Mouse (Mus musculus) bone marrow, adult 2 months (tissue): ENCODE measurements around the gene Nfkbie.

Source experiments
- CTCF ChIP-seq: fragments of 200-500 bp; IDR thresholded peaks from 2 replicates; pipeline ENCODE4 v1.5.1; 2011; ENCODE audit warnings: low read length, control low read depth; ENCODE audit not compliant: control insufficient read depth, insufficient read depth
- POLR2A ChIP-seq: fragments of 200-500 bp; IDR thresholded peaks from 2 replicates; pipeline ENCODE4 v1.6.1; 2011; ENCODE audit warnings: low read depth, mild to moderate bottlenecking, control low read depth, low read length, borderline replicate concordance; ENCODE audit not compliant: control insufficient read depth

DNA sequence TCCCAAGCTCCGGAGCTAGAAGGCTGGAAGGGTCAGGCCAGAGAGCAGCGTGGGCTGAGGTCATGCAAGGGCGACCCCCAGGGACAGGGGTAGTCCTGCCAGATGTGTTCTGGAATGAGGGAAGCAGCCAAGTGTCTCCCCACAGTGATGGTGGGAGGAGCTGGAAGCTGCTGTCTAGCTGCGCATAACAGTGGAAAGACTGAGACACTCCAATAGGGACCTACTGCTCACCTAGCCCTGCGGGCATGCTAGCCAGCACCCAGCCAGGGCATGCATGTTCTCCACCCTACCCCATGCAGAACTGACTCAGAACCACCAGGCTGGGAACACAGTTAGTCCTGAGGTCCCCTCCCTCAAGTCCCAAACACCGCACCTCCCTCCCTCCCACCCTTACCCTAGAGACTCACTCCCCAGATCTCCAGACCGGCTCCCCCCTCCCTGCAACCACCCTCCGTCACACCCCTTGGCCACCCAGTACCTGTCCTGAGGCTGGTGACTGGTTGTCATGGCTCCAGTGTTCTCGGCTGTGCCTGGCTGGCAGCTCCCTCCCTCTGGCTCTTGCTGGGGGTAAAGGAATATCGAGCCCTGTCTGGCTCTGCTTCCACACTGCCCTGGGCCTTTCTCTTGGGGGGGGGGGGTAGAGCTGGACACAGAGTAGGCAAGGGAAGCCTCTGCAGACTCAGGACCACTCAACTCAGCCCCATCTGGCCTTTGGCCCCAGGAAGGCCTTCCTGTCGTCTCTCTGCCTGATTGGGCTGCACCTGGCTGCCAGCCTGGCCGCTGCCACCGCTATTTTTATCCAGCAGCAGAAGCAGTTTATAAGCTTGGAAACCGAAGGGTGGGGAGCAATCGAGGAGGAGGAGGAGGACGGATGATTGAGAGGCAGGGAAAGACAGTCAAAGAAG is 36.5 kb downstream of the Nfkbie start:
- no peak for TF ChIP-seq POLR2A
- TF ChIP-seq CTCF, result no peak
